Mouse (Mus musculus) heart, embryonic 15.5 days (tissue): ENCODE measurements at regions not wholly inside any gene's neighbourhood (a gene's known extent, or its start where the extent isn't known, plus 50 kb on each side); places are given as distances from the start of the nearest gene placed in this dataset.

Experiments
- ATAC-seq: fragments of 200-750 bp; cut with Nextera tagmentation; replicated peaks from 2 replicates; pipeline ENCODE4 v1.8.0; 2017; ENCODE audit warnings: low read depth, moderate TSS enrichment; ENCODE audit not compliant: insufficient number of reproducible peaks, insufficient read depth, low FRiP score
- H3K27ac ChIP-seq: fragments of 300-500 bp; sonication (generic); 2 replicates; pipeline ENCODE4 v1.5.1; 2015; ENCODE audit warnings: mild to moderate bottlenecking, inconsistent platforms
- H3K27me3 ChIP-seq: fragments of 300-500 bp; sonication (generic); 2 replicates; pipeline ENCODE4 v1.6.1; 2015; ENCODE audit warnings: inconsistent platforms
- H3K36me3 ChIP-seq: fragments of 300-500 bp; sonication (generic); 2 replicates; pipeline ENCODE4 v1.6.1; 2015; ENCODE audit warnings: mild to moderate bottlenecking, inconsistent platforms
- H3K4me1 ChIP-seq: fragments of 300-500 bp; sonication (generic); replicated peaks from 2 replicates; pipeline ENCODE4 v1.6.1; 2015; ENCODE audit warnings: inconsistent platforms
- H3K4me2 ChIP-seq: fragments of 300-500 bp; sonication (generic); 2 replicates; pipeline ENCODE4 v1.6.1; 2015; ENCODE audit warnings: inconsistent platforms, mild to moderate bottlenecking, moderate library complexity
- H3K4me3 ChIP-seq: fragments of 300-500 bp; sonication (generic); 2 replicates; pipeline ENCODE4 v1.5.1; 2015; ENCODE audit warnings: mild to moderate bottlenecking, inconsistent platforms
- H3K9ac ChIP-seq: fragments of 300-500 bp; sonication (generic); 2 replicates; pipeline ENCODE4 v1.6.1; 2015; ENCODE audit warnings: mild to moderate bottlenecking, inconsistent platforms
- H3K9me3 ChIP-seq: fragments of 300-500 bp; sonication (generic); replicated peaks from 2 replicates; pipeline ENCODE4 v1.6.1; 2016; ENCODE audit warnings: inconsistent platforms
- WGBS: fragments of 180-500 bp; shearing (Covaris S2); methylation state at CpG from one replicate; pipeline ENCODE4 v1.1.7; 2015; ENCODE audit warnings: mixed read lengths; 5-methylcytosine and 5-hydroxymethylcytosine counted together

DNA sequence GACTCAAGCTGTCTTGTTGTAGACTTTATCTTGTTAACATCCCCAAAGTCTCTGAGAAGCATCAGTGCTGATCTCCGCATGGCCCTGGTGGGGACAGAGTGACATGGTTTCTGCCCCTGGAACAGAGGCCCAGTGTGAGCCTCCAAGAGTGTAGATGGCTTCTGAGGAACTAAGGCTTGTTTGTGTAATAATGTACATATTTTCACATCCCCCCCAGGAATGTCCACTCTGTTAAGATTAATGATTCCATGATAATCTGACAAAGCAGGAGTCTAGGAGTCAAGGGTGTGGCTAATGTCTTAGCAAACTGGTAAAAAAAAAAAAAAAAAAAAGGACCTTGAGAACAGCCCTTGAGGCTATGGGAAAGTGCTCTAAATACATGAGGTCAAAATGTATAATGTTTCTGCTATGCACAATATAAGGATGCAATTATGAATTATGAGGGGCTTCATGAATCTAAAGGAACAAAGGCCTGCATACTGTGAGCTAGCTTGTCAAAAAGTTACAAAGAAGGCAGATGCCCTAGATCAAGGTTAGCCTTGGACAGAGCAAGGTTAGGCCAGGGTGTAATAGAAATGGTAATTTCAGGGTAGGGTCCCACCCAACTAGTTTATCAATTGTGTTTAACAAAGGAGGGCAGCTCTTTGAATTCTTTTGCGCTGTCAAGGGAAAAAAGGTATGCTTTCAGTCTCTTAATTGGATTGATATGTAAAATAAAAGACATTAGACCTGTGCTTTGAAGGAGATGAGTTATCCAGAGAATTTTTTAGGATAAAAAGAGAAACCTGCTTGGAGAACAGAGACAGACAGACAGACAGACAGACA lies 886.3 kb downstream of the Gsdmc2 start:
- WGBS = 89% methylated on average over 2 of the region's 2 CpGs

DNA sequence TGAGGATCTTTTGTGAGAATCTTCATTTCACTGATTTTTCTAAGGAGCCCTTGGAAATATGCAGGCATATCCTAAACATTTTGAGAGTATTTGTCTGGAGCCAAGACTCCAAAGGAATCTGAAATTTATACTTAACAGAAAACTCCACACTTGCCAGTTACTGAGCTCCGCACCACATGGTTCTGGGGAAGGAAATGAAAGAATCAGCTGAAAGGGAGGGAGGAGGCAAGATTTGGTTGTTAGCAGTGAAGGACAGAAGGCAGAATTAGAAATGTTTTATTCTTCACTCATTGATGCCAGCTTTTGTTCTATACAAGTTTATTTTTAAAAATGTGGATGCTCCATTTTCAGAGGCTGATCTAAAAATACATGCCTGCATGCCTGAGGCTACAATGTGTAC lies 890.1 kb downstream of the Gsdmc2 start:
- H3K4me1 ChIP-seq = peaks cover 5% of the 10 kb centered on the region; the same call in 1 of the 2 replicates
- no peak overlapping the region for H3K9ac ChIP-seq
- H3K36me3 ChIP-seq = no peaks in the 10 kb centered on the region
- no peak for ATAC-seq
- H3K4me3 ChIP-seq = no peak overlapping the region
- no peak overlapping the region for H3K27ac ChIP-seq
- H3K27me3 ChIP-seq = no peaks in the 10 kb centered on the region
- H3K9me3 ChIP-seq = no peaks in the 10 kb centered on the region
- no peak overlapping the region for H3K4me2 ChIP-seq
- 80% methylated on average over 1 of the region's 1 CpGs for WGBS

More for the DNA sequence above, 886.3 kb downstream of the Gsdmc2 start:
- no peaks in the 10 kb centered on the region for H3K36me3 ChIP-seq
- no peak overlapping the region for H3K27ac ChIP-seq
- H3K9ac ChIP-seq = no peak overlapping the region
- ATAC-seq = no peak
- H3K4me3 ChIP-seq = no peak overlapping the region
- no peaks in the 10 kb centered on the region for H3K27me3 ChIP-seq
- no peak overlapping the region for H3K4me2 ChIP-seq
- no peaks in the 10 kb centered on the region for H3K9me3 ChIP-seq
- peaks cover 5% of the 10 kb centered on the region; the same call in 1 of the 2 replicates for H3K4me1 ChIP-seq

DNA sequence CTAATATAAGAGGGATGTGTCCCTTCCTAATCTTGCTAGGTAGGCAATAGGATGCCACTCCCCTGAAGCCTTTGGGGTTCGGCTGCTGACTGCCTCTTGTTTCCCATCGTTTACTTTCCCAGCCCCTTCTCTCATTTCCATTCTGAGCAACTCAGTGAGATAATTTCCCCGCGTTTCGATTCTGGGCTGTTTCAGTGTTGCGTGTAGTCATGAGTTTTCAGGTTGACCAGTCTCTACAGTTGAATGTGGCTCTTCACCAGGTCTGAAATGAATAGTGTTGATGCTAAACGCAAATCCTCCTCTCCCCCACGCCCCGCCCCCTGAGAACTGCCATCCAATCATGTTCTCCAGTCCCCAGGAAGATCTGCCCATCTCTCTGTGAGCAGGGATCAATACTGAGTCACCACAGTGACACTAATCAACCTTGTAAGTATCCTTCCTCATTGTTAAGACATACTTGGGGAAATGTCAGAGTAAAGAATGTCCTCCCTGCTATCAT lies 890.6 kb downstream of the Gsdmc2 start:
- Histone ChIP-seq H3K27me3 (no peaks in the 10 kb centered on the region), H3K4me1 (peaks cover 5% of the 10 kb centered on the region; the same call in 1 of the 2 replicates), H3K27ac (no peak overlapping the region), H3K36me3 (no peaks in the 10 kb centered on the region), H3K9me3 (no peaks in the 10 kb centered on the region), H3K4me3 (no peak overlapping the region), H3K9ac (no peak overlapping the region), H3K4me2 (no peak overlapping the region)
- WGBS = 70% methylated on average over 9 of the region's 9 CpGs
- ATAC-seq = no peak

DNA sequence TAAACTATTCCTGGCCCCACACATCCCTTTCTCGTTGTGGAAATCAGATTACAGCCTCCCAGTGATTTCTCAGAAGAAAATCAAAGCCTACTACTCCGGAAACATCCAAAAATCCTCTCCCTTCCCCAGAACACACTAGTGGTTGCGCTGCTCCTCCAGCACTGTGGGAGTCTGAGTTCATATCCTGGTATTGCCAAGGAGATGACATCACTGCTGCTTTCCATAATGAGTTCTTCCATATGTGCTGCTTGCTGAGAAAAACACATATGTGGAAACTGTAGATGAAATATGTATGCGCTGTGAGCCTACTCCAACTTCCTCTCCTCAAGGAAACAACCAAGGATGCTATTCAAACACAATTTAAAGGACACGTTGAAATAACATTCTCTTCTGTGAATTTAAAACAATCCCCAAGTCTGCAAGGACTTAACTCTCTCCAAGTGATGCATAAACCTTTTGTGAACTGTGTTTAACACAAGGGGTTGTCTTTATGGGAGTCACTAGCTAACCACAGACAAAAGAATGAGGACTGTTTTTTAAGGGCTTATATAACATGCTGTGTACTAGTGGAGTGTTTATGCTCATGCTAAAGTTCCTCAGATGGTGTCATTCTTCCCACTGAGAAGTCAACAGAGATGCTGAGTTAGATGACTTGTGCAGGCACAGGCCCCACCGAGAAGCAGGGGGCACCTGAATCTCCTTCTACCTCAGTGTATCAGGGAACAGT lies 891.6 kb downstream of the Gsdmc2 start:
- Histone ChIP-seq H3K9ac (no peak overlapping the region), H3K27ac (peak overlapping the region; percentile 59), H3K4me3 (no peak overlapping the region), H3K27me3 (no peaks in the 10 kb centered on the region), H3K9me3 (no peaks in the 10 kb centered on the region), H3K36me3 (no peaks in the 10 kb centered on the region), H3K4me1 (peaks cover 5% of the 10 kb centered on the region; the same call in 1 of the 2 replicates), H3K4me2 (no peak overlapping the region)
- no peak for ATAC-seq
- 49% methylated on average over 6 of the region's 6 CpGs for WGBS

- Histone ChIP-seq H3K4me2 (no peak overlapping the region), H3K4me3 (no peak overlapping the region), H3K9ac (no peak overlapping the region), H3K36me3 (no peaks in the 10 kb centered on the region), H3K27me3 (no peaks in the 10 kb centered on the region), H3K9me3 (no peaks in the 10 kb centered on the region), H3K4me1 (peaks cover 5% of the 10 kb centered on the region; the same call in 1 of the 2 replicates), H3K27ac (peak overlapping the region; percentile 59; the same call in 1 of the 2 replicates)
- no peak for ATAC-seq
- 69% methylated on average over 5 of the region's 5 CpGs for WGBS
These were observed 892.3 kb downstream of the Gsdmc2 start for GRCm38 (mm10) chr15:62952487-62953214.

DNA sequence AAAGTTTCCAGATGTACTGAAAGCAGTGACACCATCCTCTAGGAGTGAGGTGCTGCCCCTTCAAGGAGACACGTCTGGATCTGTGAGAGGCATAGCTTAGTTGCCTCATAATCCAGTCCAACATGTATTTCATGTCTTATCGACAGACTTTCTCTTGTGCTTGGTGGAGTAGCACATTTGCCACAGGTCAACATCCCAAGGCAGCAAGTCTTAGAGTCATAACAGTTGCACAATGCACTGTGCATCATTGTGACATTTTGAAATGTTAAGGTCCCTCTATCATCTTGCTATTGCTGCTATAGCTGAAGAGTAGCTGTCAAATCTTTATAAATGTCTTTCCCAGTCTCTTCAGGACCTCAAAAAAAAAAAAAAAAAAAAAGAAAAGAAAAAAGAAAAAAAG lies 905.6 kb downstream of the Gsdmc2 start:
- no peaks in the 10 kb centered on the region for H3K36me3 ChIP-seq
- no peaks in the 10 kb centered on the region for H3K9me3 ChIP-seq
- H3K27ac ChIP-seq = no peak overlapping the region
- H3K9ac ChIP-seq = no peak overlapping the region
- H3K4me2 ChIP-seq = no peak overlapping the region
- H3K4me1 ChIP-seq = peaks cover 10% of the 10 kb centered on the region
- H3K27me3 ChIP-seq = no peaks in the 10 kb centered on the region
- no peak for ATAC-seq
- 82% methylated on average over 2 of the region's 2 CpGs for WGBS
- H3K4me3 ChIP-seq = no peak overlapping the region

DNA sequence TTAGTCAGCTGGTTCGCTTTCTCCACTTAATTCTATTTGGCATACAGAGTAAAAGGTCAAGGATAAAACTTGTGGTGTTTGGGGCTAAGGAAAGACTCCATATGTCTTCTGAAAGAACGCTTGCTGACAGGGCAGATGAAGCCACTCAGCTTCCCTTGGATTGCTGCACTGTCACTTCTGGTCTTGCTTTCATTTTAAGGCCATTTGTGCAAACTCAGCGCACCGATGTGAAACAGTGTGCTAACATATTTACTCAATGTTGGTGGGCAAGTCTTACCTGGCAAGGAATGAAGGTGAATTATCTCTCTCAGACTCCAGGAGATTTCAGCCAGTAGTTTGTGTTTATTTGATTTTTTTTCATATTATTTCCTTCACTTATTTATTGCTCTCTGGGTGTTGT lies 907.2 kb downstream of the Gsdmc2 start:
- Histone ChIP-seq H3K36me3 (no peaks in the 10 kb centered on the region), H3K4me1 (peaks cover 14% of the 10 kb centered on the region), H3K4me2 (no peak overlapping the region), H3K9me3 (no peaks in the 10 kb centered on the region), H3K27ac (no peak overlapping the region), H3K27me3 (no peaks in the 10 kb centered on the region), H3K9ac (no peak overlapping the region), H3K4me3 (no peak overlapping the region)
- 74% methylated on average over 4 of the region's 4 CpGs for WGBS
- ATAC-seq = no peak

DNA sequence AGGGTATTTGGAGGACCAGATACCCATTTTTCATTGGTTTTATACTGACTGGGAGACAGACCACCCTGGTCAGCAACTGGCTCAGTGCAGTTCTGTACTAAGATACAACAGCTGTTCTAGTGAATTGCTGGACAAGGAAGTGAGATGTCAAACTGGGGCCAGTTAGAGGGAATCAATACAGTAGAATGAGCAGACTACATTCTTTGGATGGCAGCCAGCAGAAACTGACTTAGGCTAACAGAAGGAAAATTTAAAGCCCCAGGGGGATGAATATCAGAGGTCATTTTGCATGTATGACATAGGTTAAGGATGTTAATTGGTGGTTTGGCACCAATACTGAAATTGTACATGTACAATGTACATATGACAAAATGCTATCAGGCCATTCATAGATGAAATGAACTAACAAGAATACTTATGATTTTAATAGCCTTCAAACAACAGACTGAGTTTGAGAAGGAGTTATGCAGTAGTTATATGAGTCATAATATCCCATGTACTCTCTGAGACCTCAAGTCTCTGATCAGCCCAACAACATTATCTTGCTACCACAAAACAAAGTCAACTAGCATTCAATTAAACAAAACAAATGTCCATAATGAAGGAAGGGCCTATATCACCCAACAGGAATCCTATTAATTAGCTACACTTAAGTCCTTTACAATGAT lies 910.3 kb downstream of the Gsdmc2 start:
- Histone ChIP-seq H3K9me3 (no peaks in the 10 kb centered on the region), H3K4me3 (no peak overlapping the region), H3K27me3 (no peaks in the 10 kb centered on the region), H3K27ac (peak overlapping the region; percentile 31; the same call in 1 of the 2 replicates), H3K9ac (no peak overlapping the region), H3K36me3 (no peaks in the 10 kb centered on the region), H3K4me1 (peaks cover 14% of the 10 kb centered on the region), H3K4me2 (0 out of 2 replicates have a peak overlapping the region, but pooled peaks have one; percentile 1)
- ATAC-seq = peak; percentile 58

DNA sequence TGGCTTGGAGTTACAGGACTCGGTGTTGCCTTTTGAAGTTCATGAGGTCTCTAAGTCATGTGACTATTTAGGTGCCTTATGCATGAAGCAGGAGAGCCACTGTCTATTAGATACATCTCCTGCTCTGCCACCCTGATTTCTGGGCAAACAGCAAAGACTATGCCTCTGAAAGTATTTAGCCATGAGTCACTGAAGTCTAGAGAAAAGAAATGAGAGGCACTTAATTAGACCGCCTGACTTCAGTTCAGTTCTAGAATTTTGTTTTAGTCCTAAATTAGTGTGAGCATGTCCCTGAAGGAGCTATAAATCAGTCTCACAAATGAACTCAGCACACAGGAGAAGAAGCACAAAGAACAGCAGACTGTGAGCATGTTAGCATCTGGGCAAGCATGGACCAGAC lies 924.5 kb downstream of the Gsdmc2 start:
- no peak overlapping the region for H3K4me3 ChIP-seq
- WGBS = 78% methylated on average over 2 of the region's 2 CpGs
- no peak overlapping the region for H3K9ac ChIP-seq
- ATAC-seq = no peak
- H3K27me3 ChIP-seq = no peaks in the 10 kb centered on the region
- H3K9me3 ChIP-seq = no peaks in the 10 kb centered on the region
- 0 out of 2 replicates have a peak, but pooled peaks cover 11% of the 10 kb centered on the region for H3K4me1 ChIP-seq
- no peak overlapping the region for H3K4me2 ChIP-seq
- H3K36me3 ChIP-seq = no peaks in the 10 kb centered on the region
- peak overlapping the region; percentile 81; the same call in 1 of the 2 replicates for H3K27ac ChIP-seq

- Histone ChIP-seq H3K9ac (no peak overlapping the region), H3K36me3 (no peaks in the 10 kb centered on the region), H3K9me3 (no peaks in the 10 kb centered on the region), H3K27ac (peak overlapping the region; percentile 81), H3K4me2 (peak overlapping the region; percentile 32; the same call in 1 of the 2 replicates), H3K27me3 (no peaks in the 10 kb centered on the region), H3K4me1 (0 out of 2 replicates have a peak, but pooled peaks cover 11% of the 10 kb centered on the region), H3K4me3 (no peak overlapping the region)
- peak; percentile 78; the same call in 1 of the 2 replicates for ATAC-seq
These were observed 925.7 kb downstream of the Gsdmc2 start for GRCm38 (mm10) chr15:62919264-62919663.
